8 mouse cellular contexts compared by ENCODE assay signal in genomic region chr5:33334381-33335272, GRCm38 (mm10). TPM values are rescaled to one million over a fixed set of nuclear protein-coding genes. Genes with fewer than 3 reads are reported as not detected.
DNase-seq lines count a peak whose midpoint lies in the region; ATAC-seq and TF ChIP-seq lines count a peak whose summit lies in the region.

No protein-coding gene starts in this region.

- TF ChIP-seq CTCF in liver, adult 2 months (IDR thresholded peaks at IDR 0.05; ENCODE audit: low read depth, low read length): no peak
- no peak for TF ChIP-seq CTCF in cortical plate, adult 2 months (IDR thresholded peaks at IDR 0.05; ENCODE audit: extremely low read depth, insufficient read depth, low read length)
- no peak for TF ChIP-seq CTCF in hindbrain, postnatal 0 days (IDR thresholded peaks at IDR 0.05; ENCODE audit: low read depth)

- no peaks in the 10 kb centered on the region for H3K27me3 ChIP-seq in liver, adult 2 months (ENCODE audit: control insufficient read depth, insufficient read depth, low read length)
- H3K27me3 ChIP-seq in hindbrain, postnatal 0 days (ENCODE audit: insufficient read depth, low read length): no peaks in the 10 kb centered on the region
- H3K27me3 ChIP-seq in myocyte (ENCODE audit: control insufficient read depth, insufficient read depth, insufficient read length): no peaks in the 10 kb centered on the region

- TF ChIP-seq POLR2A in liver, adult 2 months (IDR thresholded peaks at IDR 0.05; ENCODE audit: extremely low read depth, insufficient read depth, low read length): no peak
- TF ChIP-seq POLR2A in cortical plate, adult 2 months (IDR thresholded peaks at IDR 0.05; ENCODE audit: extremely low read depth, insufficient read depth, low read length): no peak
- TF ChIP-seq POLR2A in myocyte (IDR thresholded peaks at IDR 0.05; ENCODE audit: insufficient read length, low read depth): no peak

- H3K36me3 ChIP-seq in liver, adult 2 months (ENCODE audit: control insufficient read depth, insufficient read depth, low read length): no peaks in the 10 kb centered on the region
- no peaks in the 10 kb centered on the region for H3K36me3 ChIP-seq in hindbrain, postnatal 0 days (ENCODE audit: insufficient read depth, low read length)
- peaks cover 4% of the 10 kb centered on the region for H3K36me3 ChIP-seq in myocyte (ENCODE audit: control insufficient read depth, insufficient read depth)

- peak overlapping the region; percentile 97 for H3ac ChIP-seq in myocyte (ENCODE audit: control insufficient read depth, insufficient read length)

- H3K79me2 ChIP-seq in liver, adult 2 months (ENCODE audit: control insufficient read depth, insufficient read depth, low read length): peaks cover 33% of the 10 kb centered on the region; the same call in 1 of the 2 replicates
- H3K79me2 ChIP-seq in myocyte (ENCODE audit: control insufficient read depth, insufficient read depth): peaks cover 39% of the 10 kb centered on the region

- H3K4me1 ChIP-seq in liver, adult 2 months (ENCODE audit: control insufficient read depth, insufficient read depth, low read length): peaks cover 11% of the 10 kb centered on the region
- peaks cover 5% of the 10 kb centered on the region; the same call in 1 of the 2 replicates for H3K4me1 ChIP-seq in cortical plate, adult 2 months (ENCODE audit: control insufficient read depth, insufficient read depth, low read length)
- H3K4me1 ChIP-seq in hindbrain, postnatal 0 days (ENCODE audit: insufficient read depth, low read length): peaks cover 11% of the 10 kb centered on the region

- 0 out of 2 replicates have a peak overlapping the region, but pooled peaks have one; percentile 32 for H3K27ac ChIP-seq in liver, adult 2 months (replicated peaks; ENCODE audit: insufficient read depth, low read depth, low read length)
- 0 out of 2 replicates have a peak overlapping the region, but pooled peaks have one; percentile 70 for H3K27ac ChIP-seq in cortical plate, adult 2 months (ENCODE audit: insufficient read depth, low read length)
- peak overlapping the region; percentile 72 for H3K27ac ChIP-seq in hindbrain, postnatal 0 days

- peak overlapping the region; percentile 94 for H3K4me3 ChIP-seq in liver, adult 2 months (ENCODE audit: insufficient read depth, low read depth, low read length)
- H3K4me3 ChIP-seq in cortical plate, adult 2 months (ENCODE audit: insufficient read depth, low read length): peak overlapping the region; percentile 73
- H3K4me3 ChIP-seq in hindbrain, postnatal 0 days (ENCODE audit: low read length): peak overlapping the region; percentile 100
- peak overlapping the region; percentile 72 for H3K4me3 ChIP-seq in myocyte

- 24% methylated on average over 18 of the region's 18 CpGs for WGBS in liver, adult 2 months
- 21% methylated on average over 18 of the region's 18 CpGs for WGBS in hindbrain, postnatal 0 days

- H3K9me3 ChIP-seq in hindbrain, postnatal 0 days (ENCODE audit: low read length): no peaks in the 10 kb centered on the region

- no peak for ATAC-seq in hindbrain, postnatal 0 days

- peak overlapping the region; percentile 59 for H3K4me2 ChIP-seq in hindbrain, postnatal 0 days (ENCODE audit: low read depth, low read length)
- peak overlapping the region; percentile 95 for H3K4me2 ChIP-seq in myocyte (ENCODE audit: low read depth)

- no peak for DNase-seq in liver, adult 2 months (ENCODE audit: extremely low read depth, low read depth, low spot score)
- DNase-seq in liver: no peak
- peak; percentile 3 for DNase-seq in hindbrain, postnatal 0 days (ENCODE audit: low spot score)
- no peak for DNase-seq in right cerebral cortex, adult 2 months (ENCODE audit: low spot score in 2 of 2)
- no peak for DNase-seq in right cerebral cortex, postnatal 4 days
- DNase-seq in adrenal gland, adult 8-10 months: no peak

- peak overlapping the region; percentile 93 for H3K9ac ChIP-seq in liver, adult 2 months (ENCODE audit: low read depth, low read length)
- peak overlapping the region; percentile 97 for H3K9ac ChIP-seq in hindbrain, postnatal 0 days (replicated peaks; ENCODE audit: low read length)

TF ChIP-seq in myocyte, 11 proteins besides CTCF, POLR2A, EP300 and RAD21:
- TF ChIP-seq REST (IDR thresholded peaks at IDR 0.05; ENCODE audit: insufficient read depth, insufficient read length) (no peak), USF1 (IDR thresholded peaks at IDR 0.05; ENCODE audit: low read depth) (no peak), MYOD1 (IDR thresholded peaks at IDR 0.05; ENCODE audit: control insufficient read depth in 1 of 3, insufficient read length in 2 of 3, low read depth in 2 of 3) (no peak), CEBPB (IDR thresholded peaks at IDR 0.05; ENCODE audit: insufficient read depth, poor library complexity, severe bottlenecking) (no peak), MYOG (IDR thresholded peaks at IDR 0.05; ENCODE audit: control insufficient read depth in 1 of 3, insufficient read depth in 1 of 3, insufficient read length in 2 of 3, low read depth in 2 of 3) (no peak), TCF12 (IDR thresholded peaks at IDR 0.05; ENCODE audit: insufficient read depth, poor library complexity, severe bottlenecking) (no peak), E2F4 (IDR thresholded peaks at IDR 0.05; ENCODE audit: insufficient read depth) (no peak), TCF3 (IDR thresholded peaks at IDR 0.05; ENCODE audit: insufficient read length, low read depth) (no peak), MAX (IDR thresholded peaks at IDR 0.05; ENCODE audit: low read depth) (no peak), POLR2AphosphoS2 (IDR thresholded peaks at IDR 0.05; ENCODE audit: insufficient read length, low read depth) (no peak), SRF (IDR thresholded peaks at IDR 0.05; ENCODE audit: control insufficient read depth, insufficient read length, low read depth) (no peak)

RNA-seq across cellular contexts. Expression of gene Maea, which starts 0.7 kb away (rescaled TPM):
- total RNA-seq in liver, adult 2 months (2014; rRNA removed): 24.8 and 26.0 TPM in 2 replicates
- polyA plus RNA-seq in liver, adult 2 months (2012; rRNA removed): 41.1 and 46.6 TPM in 2 replicates
- polyA plus RNA-seq in cortical plate, adult 2 months (2012; rRNA removed): 116 TPM in 2 replicates
- total RNA-seq in hindbrain, postnatal 0 days (2014; rRNA removed): 130 and 131 TPM in 2 replicates
- 119 and 127 TPM in 2 replicates for polyA plus RNA-seq in hindbrain, postnatal 0 days (2015; fragmentation: Nextera tagmentation; extraction: Ambion mirVana)
- polyA plus RNA-seq in myocyte (2012; fragmentation: generic; extraction: Trizol): 114 TPM
- 100 to 1,000 TPM; 124 to 132 (median 127) TPM for total RNA-seq in adrenal gland, adult 8-10 months (2022)

RNA-seq across cellular contexts. Expression of gene Uvssa, which starts 43.7 kb away (rescaled TPM):
- 4.2 and 4.4 TPM in 2 replicates for total RNA-seq in liver, adult 2 months (2014; rRNA removed)
- polyA plus RNA-seq in liver, adult 2 months (2012; rRNA removed): 2.5 and 3.4 TPM in 2 replicates
- polyA plus RNA-seq in cortical plate, adult 2 months (2012; rRNA removed): 5.7 and 6.6 TPM in 2 replicates
- total RNA-seq in hindbrain, postnatal 0 days (2014; rRNA removed): 7.7 and 8.7 TPM in 2 replicates
- polyA plus RNA-seq in hindbrain, postnatal 0 days (2015; fragmentation: Nextera tagmentation; extraction: Ambion mirVana): 8.1 and 8.5 TPM in 2 replicates
- polyA plus RNA-seq in myocyte (2012; fragmentation: generic; extraction: Trizol): 1.6 TPM
- 10 to 100 TPM in 2 of 4 experiments, 1 to 10 TPM in 2; 6.1 to 18.4 (median 13.6) TPM for total RNA-seq in adrenal gland, adult 8-10 months (2022)

RNA-seq across cellular contexts. Expression of gene Ctbp1, which starts 59.8 kb away (rescaled TPM):
- 26.1 and 29.1 TPM in 2 replicates for total RNA-seq in liver, adult 2 months (2014; rRNA removed)
- 89.9 and 97.6 TPM in 2 replicates for polyA plus RNA-seq in liver, adult 2 months (2012; rRNA removed)
- 250 and 269 TPM in 2 replicates for polyA plus RNA-seq in cortical plate, adult 2 months (2012; rRNA removed)
- 468 and 519 TPM in 2 replicates for total RNA-seq in hindbrain, postnatal 0 days (2014; rRNA removed)
- polyA plus RNA-seq in hindbrain, postnatal 0 days (2015; fragmentation: Nextera tagmentation; extraction: Ambion mirVana): 372 and 378 TPM in 2 replicates
- 231 TPM for polyA plus RNA-seq in myocyte (2012; fragmentation: generic; extraction: Trizol)
- 100 to 1,000 TPM; 226 to 255 (median 255) TPM for total RNA-seq in adrenal gland, adult 8-10 months (2022)
